Mouse (Mus musculus) G1E-ER4 (cell line): Measurements from ENCODE around the gene Olfr318. TPM values are rescaled to one million over a fixed set of nuclear protein-coding genes. Genes with fewer than 3 reads are reported as not detected.

Experiments used
- GATA1 ChIP-seq: IDR thresholded peaks from one replicate; pipeline ENCODE4 v1.8.0; 2012; ENCODE audit warnings: low read length, inconsistent platforms
- polyA plus RNA-seq: library from polyadenylated mRNA; stranded (reverse); fragments of >175 nt; gene quantifications from 2 replicates; pipeline ENCODE4 v1.2.3, GENCODE M21; 2012

The Olfr318 gene
- polyA plus RNA-seq: not detected in 2 replicates

- no peak for TF ChIP-seq GATA1
These were observed at the start of gene Olfr318 for GRCm38 (mm10) chr11:58723914-58724313. Olfr318 (minus strand) TSS chr11:58724014.

GRCm38 (mm10) chr11:58772888-58773287 lies 49.1 kb upstream of the Olfr318 start, which contains the start of gene Olfr315:
Olfr315 (plus strand) TSS chr11:58773188.
- no peak for TF ChIP-seq GATA1

- TF ChIP-seq GATA1: no peak
These were observed 28.6 kb upstream of the Olfr318 start, which contains the start of gene Olfr316 for GRCm38 (mm10) chr11:58752434-58752833. Olfr316 (plus strand) TSS chr11:58752734.

GRCm38 (mm10) chr11:58738792-58739262 lies 15.0 kb upstream of the Olfr318 start, which contains the start of gene Olfr317:
Olfr317 (minus strand) TSS chr11:58739212.
- no peak for TF ChIP-seq GATA1

- no peak for TF ChIP-seq GATA1
These were observed 9.6 kb upstream of the Olfr318 start for GRCm38 (mm10) chr11:58733372-58733771.

- no peak for TF ChIP-seq GATA1
These were observed 4.1 kb downstream of the Olfr318 start for GRCm38 (mm10) chr11:58719701-58720100.

- TF ChIP-seq GATA1: no peak
These were observed 14.7 kb downstream of the Olfr318 start for GRCm38 (mm10) chr11:58709086-58709485.

GRCm38 (mm10) chr11:58698862-58699261 lies 25.0 kb downstream of the Olfr318 start, which contains the start of gene Olfr319:
Olfr319 (plus strand) TSS chr11:58699162.
- TF ChIP-seq GATA1: no peak

- TF ChIP-seq GATA1: no peak
These were observed 43.0 kb downstream of the Olfr318 start, which contains the start of gene Olfr320 for GRCm38 (mm10) chr11:58680799-58681198. Olfr320 (plus strand) TSS chr11:58681099.

- no peak for TF ChIP-seq GATA1
These were observed 52.0 kb downstream of the Olfr318 start for GRCm38 (mm10) chr11:58671825-58672224.

GRCm38 (mm10) chr11:58669252-58669651 lies 54.6 kb downstream of the Olfr318 start:
- TF ChIP-seq GATA1: no peak

Other genes with a start within 250 kb of the Olfr318 start
- gene Olfr332, start 231.5 kb downstream of the Olfr318 start, polyA plus RNA-seq: not detected in 2 replicates
- not detected in 2 replicates for gene Olfr331, start 221.4 kb downstream of the Olfr318 start, polyA plus RNA-seq
- not detected in 2 replicates for gene Olfr330, start 189.2 kb downstream of the Olfr318 start, polyA plus RNA-seq
- not detected in 2 replicates for gene Olfr329-ps, start 177.6 kb downstream of the Olfr318 start, polyA plus RNA-seq
- gene Olfr328, start 168.4 kb downstream of the Olfr318 start, polyA plus RNA-seq: not detected in 2 replicates
- not detected in 2 replicates for gene Olfr224, start 153.5 kb downstream of the Olfr318 start, polyA plus RNA-seq
- gene Olfr325, start 146.3 kb downstream of the Olfr318 start, polyA plus RNA-seq: not detected in 2 replicates
- gene Olfr324, start 128.9 kb downstream of the Olfr318 start, polyA plus RNA-seq: not detected in 2 replicates
- not detected in 2 replicates for gene 2210407C18Rik, start 107.9 kb downstream of the Olfr318 start, polyA plus RNA-seq
- gene Olfr323, start 93.5 kb downstream of the Olfr318 start, polyA plus RNA-seq: not detected in 2 replicates
- not detected in 2 replicates for gene Trim58, start 83.5 kb downstream of the Olfr318 start, polyA plus RNA-seq
- gene Olfr322, start 65.2 kb downstream of the Olfr318 start, polyA plus RNA-seq: not detected in 2 replicates
- gene Olfr320, start 42.9 kb downstream of the Olfr318 start, polyA plus RNA-seq: not detected in 2 replicates
- gene Olfr319, start 24.9 kb downstream of the Olfr318 start, polyA plus RNA-seq: not detected in 2 replicates
- not detected in 2 replicates for gene Olfr317, start 15.2 kb upstream of the Olfr318 start, polyA plus RNA-seq
- gene Olfr316, start 28.7 kb upstream of the Olfr318 start, polyA plus RNA-seq: not detected in 2 replicates
- gene Olfr315, start 49.2 kb upstream of the Olfr318 start, polyA plus RNA-seq: not detected in 2 replicates
- gene Olfr314, start 58.9 kb upstream of the Olfr318 start, polyA plus RNA-seq: not detected in 2 replicates
- gene Fam183b, start 77.9 kb upstream of the Olfr318 start, polyA plus RNA-seq: not detected in 2 replicates
- gene Olfr313, start 91.0 kb upstream of the Olfr318 start, polyA plus RNA-seq: not detected in 2 replicates
- not detected in 2 replicates for gene Olfr312, start 105.2 kb upstream of the Olfr318 start, polyA plus RNA-seq
- not detected in 2 replicates for gene Olfr311, start 115.2 kb upstream of the Olfr318 start, polyA plus RNA-seq
- gene Gm12258, start 123.1 kb upstream of the Olfr318 start, polyA plus RNA-seq: 0.12 and 0.42 TPM in 2 replicates
- gene 2810021J22Rik, start 143.2 kb upstream of the Olfr318 start, polyA plus RNA-seq: 0.02 TPM in 1 of 2 replicates, not detected in the other
- gene Zfp39, start 180.2 kb upstream of the Olfr318 start, polyA plus RNA-seq: 1.1 and 1.5 TPM in 2 replicates
- not detected in 2 replicates for gene Btnl10, start 193.9 kb upstream of the Olfr318 start, polyA plus RNA-seq
- gene Rnf187, start 214.9 kb upstream of the Olfr318 start, polyA plus RNA-seq: 434 and 543 TPM in 2 replicates
- 0.11 TPM in 1 of 2 replicates, not detected in the other for gene Hist3h2ba, start 224.9 kb upstream of the Olfr318 start, polyA plus RNA-seq
- 4.0 and 6.8 TPM in 2 replicates for gene Hist3h2a, start 230.7 kb upstream of the Olfr318 start, polyA plus RNA-seq
- gene Trim17, start 230.7 kb upstream of the Olfr318 start, polyA plus RNA-seq: 2.5 TPM in 1 of 2 replicates, not detected in the other